Mouse (Mus musculus) small intestine, adult 2 months (tissue): ENCODE results near the gene Cntfr. TPM values are rescaled to one million over a fixed set of nuclear protein-coding genes. Genes with fewer than 3 reads are reported as not detected.

Experiments used
- H3K27ac ChIP-seq: fragments of 200-500 bp; 2 replicates; pipeline ENCODE4 v1.5.1; 2012; ENCODE audit warnings: low read depth, low read length, control low read depth, inconsistent platforms; ENCODE audit not compliant: insufficient read depth
- H3K27me3 ChIP-seq: fragments of 200-500 bp; 2 replicates; pipeline ENCODE4 v1.6.1; 2012; ENCODE audit warnings: mild to moderate bottlenecking, moderate library complexity, low read length, inconsistent platforms; ENCODE audit not compliant: control insufficient read depth, insufficient read depth
- H3K36me3 ChIP-seq: fragments of 200-500 bp; 2 replicates; pipeline ENCODE4 v1.6.1; 2012; ENCODE audit warnings: mild to moderate bottlenecking, low read length, control low read depth, inconsistent platforms; ENCODE audit not compliant: control insufficient read depth, insufficient read depth
- H3K4me1 ChIP-seq: fragments of 200-500 bp; 2 replicates; pipeline ENCODE4 v1.6.1; 2012; ENCODE audit warnings: low read length, inconsistent platforms, mixed read lengths; ENCODE audit not compliant: control insufficient read depth, insufficient read depth, insufficient read length
- H3K4me3 ChIP-seq: fragments of 200-500 bp; 2 replicates; pipeline ENCODE4 v1.5.1; 2012; ENCODE audit warnings: low read depth, mild to moderate bottlenecking, control low read depth, inconsistent platforms, low read length, moderate library complexity
- CTCF ChIP-seq: fragments of 200-500 bp; IDR thresholded peaks from 2 replicates; pipeline ENCODE4 v1.5.1; 2012; ENCODE audit warnings: low read depth, mild to moderate bottlenecking, control low read depth, inconsistent platforms, low read length, moderate library complexity, mixed read lengths; ENCODE audit not compliant: insufficient replicate concordance, insufficient read length; ENCODE audit errors: extremely low read depth
- POLR2A ChIP-seq: fragments of 200-500 bp; IDR thresholded peaks from 2 replicates; pipeline ENCODE4 v1.6.1; 2012; ENCODE audit warnings: low read depth, mild to moderate bottlenecking, control low read depth, inconsistent platforms, low read length, moderate library complexity
- WGBS: fragments of 180-500 bp; shearing (Covaris S2); methylation state at CpG from one replicate; pipeline ENCODE4 v1.1.7; 2018; 5-methylcytosine and 5-hydroxymethylcytosine counted together
- polyA plus RNA-seq: library from polyadenylated mRNA; depleted of rRNA; stranded (reverse); fragments of >200 nt; gene quantifications from 2 replicates; pipeline ENCODE4 v1.2.3, GENCODE M21; 2012

Gene Cntfr
- polyA plus RNA-seq, 1 experiment = 1.7 TPM

DNA sequence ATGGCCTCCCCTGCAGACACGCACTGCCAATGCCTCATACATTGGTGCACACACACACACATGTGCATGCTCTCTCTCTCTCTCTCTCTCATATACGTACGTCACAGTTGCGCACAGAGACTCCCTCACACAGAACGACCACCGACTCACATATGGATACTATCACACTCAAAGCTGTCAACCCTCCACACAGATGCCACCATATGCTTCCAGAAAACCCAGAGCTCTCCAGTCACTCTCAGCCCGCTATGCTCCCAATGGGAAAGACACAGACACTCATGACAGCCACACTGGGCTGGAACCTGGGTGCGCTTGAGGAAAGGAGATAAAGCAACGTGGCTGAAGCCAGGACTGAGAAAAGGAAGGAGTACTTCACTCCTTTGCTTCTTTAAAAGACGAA, 14.9 kb downstream of the Cntfr start:
- no peak for TF ChIP-seq POLR2A
- TF ChIP-seq CTCF = no peak
- Histone ChIP-seq H3K4me1 (no peaks in the 10 kb centered on the region), H3K4me3 (no peak overlapping the region), H3K27ac (no peak overlapping the region), H3K36me3 (no peaks in the 10 kb centered on the region), H3K27me3 (no peaks in the 10 kb centered on the region)
- WGBS = 74% methylated on average over 10 of the region's 10 CpGs

- no peaks in the 10 kb centered on the region; the same call in 1 of the 2 replicates for H3K4me1 ChIP-seq
- H3K27ac ChIP-seq = no peak overlapping the region
- WGBS = 38% methylated on average over 4 of the region's 4 CpGs
- H3K4me3 ChIP-seq = no peak overlapping the region
- TF ChIP-seq POLR2A = no peak
- no peak for TF ChIP-seq CTCF
- H3K36me3 ChIP-seq = no peaks in the 10 kb centered on the region
- no peaks in the 10 kb centered on the region for H3K27me3 ChIP-seq
Measured at GRCm38 (mm10) chr4:41681176-41681575, 15.7 kb downstream of the Cntfr start.

DNA sequence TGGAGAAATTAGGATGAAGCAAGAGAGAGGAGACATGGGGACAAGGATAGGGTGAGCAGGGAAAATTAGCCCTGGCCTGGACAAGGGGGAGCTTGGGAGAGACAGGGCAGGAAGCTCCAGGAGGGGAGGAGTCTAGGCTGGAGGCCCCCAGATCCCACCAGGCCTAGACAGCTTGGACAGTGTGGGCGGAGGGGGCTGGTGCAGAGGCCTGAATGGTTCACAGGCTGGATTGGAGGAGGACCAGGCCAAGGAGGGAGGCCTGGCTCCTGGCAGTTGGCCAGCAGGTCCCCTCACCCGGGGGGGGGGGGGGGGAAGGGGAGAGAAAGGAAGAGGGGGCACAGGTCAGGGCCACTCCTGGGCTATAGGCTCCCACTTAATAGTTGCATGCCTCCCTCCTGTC, 17.6 kb downstream of the Cntfr start:
- TF ChIP-seq POLR2A (no peak), CTCF (no peak)
- Histone ChIP-seq H3K4me3 (no peak overlapping the region), H3K27me3 (no peaks in the 10 kb centered on the region), H3K27ac (no peak overlapping the region), H3K4me1 (no peaks in the 10 kb centered on the region; the same call in 1 of the 2 replicates), H3K36me3 (no peaks in the 10 kb centered on the region)
- WGBS = 82% methylated on average over 1 of the region's 2 CpGs

- H3K27me3 ChIP-seq = no peaks in the 10 kb centered on the region
- 56% methylated on average over 6 of the region's 6 CpGs for WGBS
- H3K4me3 ChIP-seq = no peak overlapping the region
- H3K36me3 ChIP-seq = no peaks in the 10 kb centered on the region
- H3K4me1 ChIP-seq = no peaks in the 10 kb centered on the region; the same call in 1 of the 2 replicates
- no peak overlapping the region for H3K27ac ChIP-seq
- TF ChIP-seq POLR2A = no peak
- no peak for TF ChIP-seq CTCF
Measured at GRCm38 (mm10) chr4:41678863-41679262, 18.0 kb downstream of the Cntfr start.

GRCm38 (mm10) chr4:41677006-41677629, 19.8 kb downstream of the Cntfr start:
- Histone ChIP-seq H3K4me3 (no peak overlapping the region), H3K27me3 (no peaks in the 10 kb centered on the region), H3K36me3 (no peaks in the 10 kb centered on the region), H3K27ac (no peak overlapping the region), H3K4me1 (no peaks in the 10 kb centered on the region; the same call in 1 of the 2 replicates)
- TF ChIP-seq CTCF (no peak), POLR2A (no peak)
- 54% methylated on average over 13 of the region's 13 CpGs for WGBS

- Histone ChIP-seq H3K4me1 (no peaks in the 10 kb centered on the region; the same call in 1 of the 2 replicates), H3K27me3 (no peaks in the 10 kb centered on the region), H3K36me3 (no peaks in the 10 kb centered on the region), H3K4me3 (no peak overlapping the region), H3K27ac (no peak overlapping the region)
- TF ChIP-seq CTCF (no peak), POLR2A (no peak)
- WGBS = 57% methylated on average over 17 of the region's 17 CpGs
Measured at GRCm38 (mm10) chr4:41676248-41677005, 20.5 kb downstream of the Cntfr start.

- Histone ChIP-seq H3K4me1 (no peaks in the 10 kb centered on the region; the same call in 1 of the 2 replicates), H3K36me3 (no peaks in the 10 kb centered on the region), H3K27ac (no peak overlapping the region), H3K27me3 (no peaks in the 10 kb centered on the region), H3K4me3 (no peak overlapping the region)
- no peak for TF ChIP-seq CTCF
- TF ChIP-seq POLR2A = no peak
- WGBS = 74% methylated on average over 19 of the region's 19 CpGs
Measured at GRCm38 (mm10) chr4:41673186-41673585, 23.7 kb downstream of the Cntfr start.
